Mouse (Mus musculus): Measurements from ENCODE around the gene Arfip1.

The Arfip1 gene

DNA sequence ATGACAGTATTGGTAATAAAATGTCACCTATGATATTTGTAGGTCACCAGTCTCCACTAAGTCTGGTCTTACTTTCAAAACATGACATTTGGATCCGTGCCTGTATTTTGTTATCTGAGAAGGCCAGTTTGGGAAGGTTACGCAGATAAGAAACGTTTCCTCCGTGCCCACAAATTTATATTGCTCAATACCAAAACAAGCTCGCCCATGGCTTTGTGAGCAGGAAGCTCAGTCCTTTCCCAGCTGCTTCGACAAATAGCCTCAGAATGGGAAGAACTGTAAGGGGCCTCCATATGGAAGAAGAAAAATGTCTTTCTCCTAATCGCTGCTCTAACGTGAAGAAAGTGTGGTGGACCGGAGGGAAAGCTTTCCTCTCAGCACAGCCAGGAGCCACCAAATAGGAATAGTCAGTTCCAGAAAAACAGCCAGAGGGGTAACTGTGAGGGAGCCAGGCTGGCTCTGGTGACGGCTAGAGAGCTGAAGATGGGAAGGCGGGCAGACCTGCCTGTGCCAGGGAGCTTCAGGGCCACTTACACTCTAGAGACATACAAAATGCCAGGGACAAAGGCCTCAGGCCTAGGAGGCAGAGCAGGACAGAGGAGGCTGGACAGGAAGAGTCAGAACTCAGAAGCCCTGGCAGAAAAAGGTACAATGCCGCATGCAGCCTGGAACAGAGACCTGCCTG lies 126.5 kb downstream of the Arfip1 start:
- DNase-seq (ENCODE audit: low spot score): peak; percentile 70

DNA sequence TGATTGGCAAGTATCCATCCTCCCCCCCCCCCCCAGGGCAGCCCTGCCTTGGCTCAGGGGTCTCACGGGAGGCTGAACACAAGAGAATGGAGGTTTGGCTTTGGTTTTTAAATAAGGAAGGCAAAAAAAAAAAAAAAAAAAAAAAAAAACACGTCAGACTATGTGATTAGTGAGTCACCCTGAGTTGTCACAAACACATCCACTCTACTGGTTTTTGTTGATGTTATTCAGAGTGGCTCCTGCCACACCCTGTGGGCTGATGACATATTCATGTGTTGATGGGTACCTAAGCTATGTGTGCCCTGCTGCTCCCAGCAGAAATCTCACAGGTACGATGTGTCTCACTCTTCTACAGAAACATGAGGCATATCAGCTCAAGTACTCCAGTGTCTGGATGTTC lies 131.8 kb downstream of the Arfip1 start:
- DNase-seq (ENCODE audit: low spot score): no peak

DNA sequence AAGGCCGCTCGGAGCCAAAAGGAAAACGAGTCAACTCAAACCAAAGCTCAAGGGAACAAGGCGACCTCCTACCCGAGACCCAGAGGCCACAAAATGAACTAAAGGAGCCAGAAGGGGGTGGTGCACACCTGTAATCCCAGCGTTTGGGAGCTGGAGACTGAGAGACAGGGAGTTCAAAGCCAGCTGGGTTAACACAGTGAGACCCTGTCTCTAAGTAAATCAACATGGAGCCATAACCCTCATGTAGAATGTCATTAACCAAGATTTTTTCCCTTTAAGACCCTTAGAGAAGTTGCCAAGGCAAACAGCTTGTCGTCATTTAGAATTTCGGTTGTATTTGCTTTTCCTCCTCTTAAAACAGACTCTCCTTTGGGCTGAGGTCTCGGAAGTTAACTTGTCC lies 133.4 kb downstream of the Arfip1 start:
- DNase-seq (ENCODE audit: low spot score): no peak

DNA sequence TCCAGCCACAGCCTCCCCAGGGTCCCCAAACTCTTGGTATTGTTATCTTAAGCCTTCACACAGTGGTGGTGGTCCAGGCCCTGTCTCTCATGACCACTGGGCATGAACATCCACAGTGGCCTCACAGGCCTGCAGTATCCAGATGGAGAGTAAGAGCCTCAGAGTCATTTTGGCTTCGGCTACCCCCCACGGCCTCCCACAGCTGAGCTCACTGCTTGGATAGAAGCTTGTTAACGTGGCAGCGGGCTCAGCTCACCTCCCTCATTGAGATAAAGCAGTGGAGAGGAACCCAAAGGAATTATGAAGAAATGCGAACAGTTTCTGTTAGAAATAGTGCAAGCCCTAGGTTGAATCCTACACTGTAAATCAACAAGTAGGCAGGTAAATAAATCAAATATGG lies 134.6 kb downstream of the Arfip1 start:
- DNase-seq (ENCODE audit: low spot score): no peak
